Mouse (Mus musculus) lung, adult 2 months (tissue): ENCODE data around the gene Drg1.
"Not testable (repeated sequence)": the region's sequence is repeated elsewhere in the genome, so short reads cannot be mapped to it uniquely, and the experiment has no call there.

Experiments used
- CTCF ChIP-seq: fragments of 200-500 bp; IDR thresholded peaks from 2 replicates; pipeline ENCODE4 v1.5.1; 2011; ENCODE audit warnings: mild to moderate bottlenecking, low read length, control low read depth; ENCODE audit not compliant: insufficient read depth
- POLR2A ChIP-seq: fragments of 200-500 bp; IDR thresholded peaks from 2 replicates; pipeline ENCODE4 v1.6.1; 2011; ENCODE audit warnings: low read depth, mild to moderate bottlenecking, control low read depth, low read length, borderline replicate concordance; ENCODE audit errors: extremely low read depth

- not testable (repeated sequence) for TF ChIP-seq CTCF, POLR2A
These were observed 127.9 kb downstream of the Drg1 start for GRCm38 (mm10) chr11:3138323-3138722.
